Mouse (Mus musculus) stomach, embryonic 15.5 days (tissue): Measurements from ENCODE around the gene P2ry2. TPM values are rescaled to one million over a fixed set of nuclear protein-coding genes. Genes with fewer than 3 reads are reported as not detected.

Source experiments
- ATAC-seq: fragments of 200-750 bp; cut with Nextera tagmentation; 2 replicates; pipeline ENCODE4 v1.8.0; 2017; ENCODE audit warnings: low read depth, moderate number of reproducible peaks, moderate TSS enrichment; ENCODE audit not compliant: insufficient read depth, low FRiP score
- H3K27ac ChIP-seq: fragments of 300-500 bp; sonication (generic); 2 replicates; pipeline ENCODE4 v1.5.1; 2015; ENCODE audit warnings: mild to moderate bottlenecking, inconsistent platforms
- H3K27me3 ChIP-seq: fragments of 300-500 bp; sonication (generic); replicated peaks from 2 replicates; pipeline ENCODE4 v1.6.1; 2015; ENCODE audit warnings: inconsistent platforms
- H3K36me3 ChIP-seq: fragments of 300-500 bp; sonication (generic); 2 replicates; pipeline ENCODE4 v1.6.1; 2015; ENCODE audit warnings: inconsistent platforms
- H3K4me1 ChIP-seq: fragments of 300-500 bp; sonication (generic); 2 replicates; pipeline ENCODE4 v1.6.1; 2015; ENCODE audit warnings: inconsistent platforms
- H3K4me2 ChIP-seq: fragments of 300-500 bp; sonication (generic); 2 replicates; pipeline ENCODE4 v1.6.1; 2015; ENCODE audit warnings: mild to moderate bottlenecking, inconsistent platforms
- H3K4me3 ChIP-seq: fragments of 300-500 bp; sonication (generic); replicated peaks from 2 replicates; pipeline ENCODE4 v1.5.1; 2015; ENCODE audit warnings: inconsistent platforms
- H3K9ac ChIP-seq: fragments of 300-500 bp; sonication (generic); 2 replicates; pipeline ENCODE4 v1.6.1; 2015; ENCODE audit warnings: inconsistent platforms
- H3K9me3 ChIP-seq: fragments of 300-500 bp; sonication (generic); 2 replicates; pipeline ENCODE4 v1.6.1; 2016; ENCODE audit warnings: inconsistent platforms
- WGBS: fragments of 180-500 bp; shearing (Covaris S2); methylation state at CpG from one replicate; pipeline ENCODE4 v1.1.7; 2015; 5-methylcytosine and 5-hydroxymethylcytosine counted together
- polyA plus RNA-seq: library from polyadenylated mRNA; unstranded; fragments of >200 nt; fragmentation: Nextera tagmentation; extraction: Ambion mirVana; gene quantifications from 2 replicates; pipeline ENCODE4 v1.2.1, GENCODE M21; 2015

The P2ry2 gene
- polyA plus RNA-seq, 1 experiment from 2014 or later, result 4.9 TPM

DNA sequence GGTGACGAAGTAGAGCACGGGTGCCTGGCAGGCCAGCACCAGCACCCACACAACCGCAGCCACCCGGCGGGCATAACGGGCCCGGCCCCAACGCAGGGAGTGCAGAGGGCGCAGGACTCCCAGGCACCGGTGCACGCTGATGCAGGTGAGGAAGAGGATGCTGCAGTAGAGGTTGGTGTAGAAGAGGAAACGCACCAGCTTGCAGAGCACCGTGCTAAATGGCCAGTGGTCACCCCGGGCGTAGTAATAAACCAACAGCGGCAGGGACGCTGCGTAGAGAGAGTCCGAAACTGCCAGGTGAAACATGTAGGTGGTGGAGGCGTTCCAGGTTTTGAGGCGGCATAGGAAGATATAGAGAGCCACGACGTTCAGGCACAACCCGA lies 14.1 kb downstream of the P2ry2 start:
- Histone ChIP-seq H3K27me3 (no peaks in the 10 kb centered on the region), H3K9ac (no peak overlapping the region), H3K4me3 (no peak overlapping the region), H3K27ac (no peak overlapping the region), H3K36me3 (no peaks in the 10 kb centered on the region), H3K9me3 (no peaks in the 10 kb centered on the region), H3K4me1 (peaks cover 5% of the 10 kb centered on the region; the same call in 1 of the 2 replicates), H3K4me2 (no peak overlapping the region)
- WGBS, result 80% methylated on average over 24 of the region's 24 CpGs
- ATAC-seq, result no peak

DNA sequence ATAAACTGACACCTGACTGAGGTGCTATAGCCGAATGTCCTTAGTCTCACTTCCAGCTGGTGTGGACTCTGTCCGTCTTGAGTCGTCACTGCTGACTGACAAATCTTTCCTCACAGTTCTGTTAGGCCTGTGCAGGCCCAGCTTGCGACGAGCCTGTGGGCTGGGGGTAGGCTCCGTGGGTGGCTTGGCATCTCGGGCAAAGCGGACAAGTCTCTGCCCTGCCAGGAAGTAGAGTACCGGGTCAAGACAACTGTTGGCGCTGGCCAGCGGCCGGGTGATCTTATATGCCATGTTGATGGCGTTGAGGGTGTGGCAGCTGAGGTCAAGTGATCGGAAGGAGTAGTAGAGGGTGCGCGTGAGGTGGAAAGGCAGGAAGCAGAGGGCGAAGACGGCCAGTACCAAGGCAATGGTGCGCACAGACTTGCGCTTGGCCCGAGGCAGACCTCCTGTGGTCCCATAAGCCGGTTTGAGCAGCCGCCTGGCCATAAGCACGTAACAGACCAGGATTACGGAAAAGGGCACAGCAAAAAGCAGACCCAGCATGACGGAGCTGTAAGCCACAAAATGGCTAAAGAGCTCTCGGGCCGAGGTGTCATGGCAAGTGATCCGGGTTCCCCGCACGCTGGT lies 14.6 kb downstream of the P2ry2 start:
- 82% methylated on average over 31 of the region's 31 CpGs for WGBS
- no peak for ATAC-seq
- Histone ChIP-seq H3K27me3 (no peaks in the 10 kb centered on the region), H3K36me3 (no peaks in the 10 kb centered on the region), H3K4me1 (0 out of 2 replicates have a peak, but pooled peaks cover under 1% of the 10 kb centered on the region), H3K4me3 (no peak overlapping the region), H3K9me3 (no peaks in the 10 kb centered on the region), H3K9ac (no peak overlapping the region), H3K27ac (no peak overlapping the region), H3K4me2 (no peak overlapping the region)

DNA sequence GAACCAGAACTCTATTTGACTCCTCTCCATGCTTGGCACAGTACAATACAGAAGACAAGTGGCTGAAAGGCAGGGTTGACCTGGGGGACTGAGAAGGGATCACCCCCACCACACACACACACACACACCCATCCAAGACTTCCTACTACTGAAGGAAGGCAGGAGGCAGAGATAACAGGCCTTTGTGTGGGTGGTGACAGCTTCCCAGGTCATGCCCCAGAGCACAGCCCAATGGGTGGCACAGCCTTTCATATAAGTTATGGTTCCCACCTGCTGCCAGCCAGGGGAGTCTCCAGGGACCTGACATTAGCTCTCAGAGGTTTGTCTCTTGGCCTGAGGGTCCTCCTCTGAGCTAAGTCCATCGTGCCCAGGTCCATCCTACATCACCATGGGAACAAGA lies 15.5 kb downstream of the P2ry2 start:
- ATAC-seq, result no peak
- Histone ChIP-seq H3K36me3 (no peaks in the 10 kb centered on the region), H3K9me3 (no peaks in the 10 kb centered on the region), H3K4me3 (no peak overlapping the region), H3K4me1 (no peaks in the 10 kb centered on the region), H3K27me3 (no peaks in the 10 kb centered on the region), H3K27ac (no peak overlapping the region), H3K4me2 (no peak overlapping the region), H3K9ac (no peak overlapping the region)
- WGBS, result 63% methylated on average over 1 of the region's 1 CpGs

DNA sequence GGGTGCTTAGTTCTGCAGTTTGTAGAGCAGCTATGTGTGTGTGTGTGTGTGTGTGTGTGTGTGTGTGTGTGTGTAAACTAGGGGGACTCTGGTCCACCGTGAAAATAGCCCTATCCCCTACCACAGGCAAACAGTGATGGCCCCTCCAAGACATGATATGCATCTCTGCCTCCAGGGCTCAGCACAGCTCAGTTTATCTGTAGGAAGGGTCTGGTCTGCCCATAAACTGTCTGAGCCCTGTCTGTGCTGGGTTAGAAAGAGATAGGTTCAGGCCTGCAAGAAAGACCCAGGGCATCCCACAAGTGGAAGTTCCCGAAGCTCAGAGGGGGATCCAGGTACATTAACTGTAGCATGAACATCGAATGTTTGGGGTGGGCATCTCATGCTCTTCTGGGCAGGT lies 16.7 kb downstream of the P2ry2 start:
- Histone ChIP-seq H3K36me3 (no peaks in the 10 kb centered on the region), H3K27me3 (no peaks in the 10 kb centered on the region), H3K9ac (no peak overlapping the region), H3K4me1 (0 out of 2 replicates have a peak, but pooled peaks cover 1% of the 10 kb centered on the region), H3K4me2 (no peak overlapping the region), H3K9me3 (no peaks in the 10 kb centered on the region), H3K27ac (no peak overlapping the region), H3K4me3 (no peak overlapping the region)
- WGBS, result 80% methylated on average over 3 of the region's 3 CpGs
- ATAC-seq, result no peak

DNA sequence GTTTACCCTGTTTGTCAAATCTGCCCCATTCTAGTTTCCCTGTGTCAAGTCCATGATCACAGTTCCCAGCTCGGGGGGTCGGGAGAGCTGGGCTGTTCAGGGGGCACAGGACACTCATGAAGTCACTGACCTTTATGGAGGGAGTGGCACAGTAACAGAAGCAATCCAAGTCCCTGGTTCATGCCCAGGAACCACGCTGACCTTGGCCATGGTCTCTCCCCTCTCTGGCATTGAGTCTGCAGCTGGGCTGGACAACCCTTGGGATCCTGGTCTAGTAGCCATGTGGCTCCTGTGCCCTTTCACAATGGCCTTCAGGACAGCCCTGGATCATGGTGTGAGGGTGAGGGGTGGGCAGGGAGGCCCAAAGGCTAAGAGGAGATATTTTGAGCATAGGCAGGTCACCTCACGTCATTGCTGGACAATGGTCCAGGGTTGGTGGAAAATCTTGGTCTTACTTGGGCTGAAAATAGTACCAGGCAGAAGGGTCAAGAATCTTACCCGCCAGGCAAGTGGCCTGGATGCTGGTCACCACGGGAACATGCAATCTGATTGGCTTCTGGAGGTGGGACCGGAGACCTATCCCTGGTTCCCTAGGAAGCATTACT lies 17.3 kb downstream of the P2ry2 start:
- Histone ChIP-seq H3K9me3 (no peaks in the 10 kb centered on the region), H3K27ac (no peak overlapping the region), H3K4me3 (no peak overlapping the region), H3K27me3 (no peaks in the 10 kb centered on the region), H3K36me3 (no peaks in the 10 kb centered on the region), H3K9ac (no peak overlapping the region), H3K4me2 (no peak overlapping the region), H3K4me1 (0 out of 2 replicates have a peak, but pooled peaks cover 3% of the 10 kb centered on the region)
- 80% methylated on average over 7 of the region's 7 CpGs for WGBS
- no peak for ATAC-seq

DNA sequence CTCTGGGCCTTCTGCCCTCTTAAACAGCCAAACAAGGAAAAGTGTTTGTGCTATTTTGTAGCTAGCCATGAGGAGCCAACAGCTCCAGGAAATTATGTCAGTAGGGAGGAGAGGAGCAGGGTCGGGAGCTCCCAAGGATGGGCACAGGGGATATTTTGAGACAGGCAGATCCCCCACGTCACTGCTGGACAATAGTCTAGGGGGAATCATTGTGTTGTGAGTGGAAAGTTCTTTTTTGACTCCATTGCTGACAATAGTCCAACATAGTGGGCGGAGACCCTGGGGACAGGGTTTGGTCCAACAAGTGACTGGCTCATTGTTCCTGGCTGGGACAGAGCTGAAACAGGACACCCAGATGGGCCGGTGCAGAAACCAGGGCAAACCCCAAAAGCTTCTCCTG lies 19.5 kb downstream of the P2ry2 start:
- Histone ChIP-seq H3K27me3 (no peaks in the 10 kb centered on the region), H3K4me2 (no peak overlapping the region), H3K4me3 (no peak overlapping the region), H3K36me3 (no peaks in the 10 kb centered on the region), H3K4me1 (0 out of 2 replicates have a peak, but pooled peaks cover 3% of the 10 kb centered on the region), H3K9me3 (no peaks in the 10 kb centered on the region), H3K9ac (no peak overlapping the region), H3K27ac (no peak overlapping the region)
- no peak for ATAC-seq
- 76% methylated on average over 4 of the region's 4 CpGs for WGBS

DNA sequence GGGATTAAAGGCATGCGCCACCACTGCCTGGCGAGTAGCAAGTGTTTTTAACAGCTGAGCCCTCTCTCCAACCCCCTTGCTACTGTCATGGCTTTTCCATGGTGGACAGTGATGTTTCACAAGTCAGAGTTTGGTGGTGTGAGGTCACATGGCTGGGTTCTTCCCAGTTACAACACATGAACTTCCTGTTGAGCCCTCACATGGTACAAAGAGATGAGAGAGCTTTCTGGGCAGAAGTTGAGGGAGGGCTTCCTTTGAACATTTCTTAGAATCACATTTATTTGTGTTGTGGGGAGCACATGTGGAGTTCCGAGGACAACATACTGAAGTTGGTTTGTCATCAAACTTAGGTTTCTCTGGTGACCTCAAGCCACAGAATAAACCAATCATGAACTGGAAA lies 20.7 kb downstream of the P2ry2 start:
- H3K27me3 ChIP-seq, result no peaks in the 10 kb centered on the region
- H3K4me1 ChIP-seq, result peaks cover 6% of the 10 kb centered on the region; the same call in 1 of the 2 replicates
- no peak overlapping the region for H3K27ac ChIP-seq
- H3K9me3 ChIP-seq, result no peaks in the 10 kb centered on the region
- no peak for ATAC-seq
- no peaks in the 10 kb centered on the region for H3K36me3 ChIP-seq
- 84% methylated on average over 3 of the region's 3 CpGs for WGBS
- H3K4me2 ChIP-seq, result no peak overlapping the region
- no peak overlapping the region for H3K9ac ChIP-seq
- H3K4me3 ChIP-seq, result no peak overlapping the region

DNA sequence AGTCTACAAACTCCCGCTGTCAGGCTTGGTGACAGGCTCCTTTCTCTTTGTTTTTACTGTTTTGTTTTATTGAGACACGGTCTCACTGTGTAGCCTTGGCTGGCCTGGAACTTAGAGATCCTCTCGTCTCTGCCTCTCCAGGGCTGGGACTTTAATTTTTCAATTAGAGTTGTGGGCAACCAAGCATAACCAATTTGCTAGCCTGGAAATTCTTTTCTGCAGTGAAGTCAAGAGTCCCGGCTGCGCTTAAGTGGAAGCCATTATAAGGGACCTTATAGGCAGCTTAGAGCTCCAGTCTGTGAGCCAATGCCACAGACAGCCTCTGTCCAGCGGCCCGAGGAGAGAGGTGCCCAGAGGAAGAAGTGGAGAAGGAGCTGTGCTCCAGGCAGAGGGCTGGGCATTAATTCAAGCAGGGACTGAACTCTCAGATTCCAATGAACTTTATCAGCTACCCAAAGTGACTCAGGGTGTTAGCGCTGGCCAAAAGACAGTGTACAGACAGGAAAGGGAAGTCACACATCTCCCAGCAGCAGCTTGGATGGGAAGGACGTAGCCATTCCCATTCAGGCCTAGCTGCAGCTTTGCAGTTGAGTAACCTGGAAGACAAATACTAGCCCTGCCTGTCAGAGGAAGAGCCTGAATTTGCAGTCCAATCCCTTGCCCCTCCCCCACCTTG lies 21.9 kb downstream of the P2ry2 start:
- H3K4me1 ChIP-seq, result peaks cover 6% of the 10 kb centered on the region; the same call in 1 of the 2 replicates
- no peaks in the 10 kb centered on the region for H3K36me3 ChIP-seq
- H3K9me3 ChIP-seq, result no peaks in the 10 kb centered on the region
- WGBS, result 68% methylated on average over 9 of the region's 9 CpGs
- H3K27me3 ChIP-seq, result no peaks in the 10 kb centered on the region
- ATAC-seq, result no peak
- H3K9ac ChIP-seq, result no peak overlapping the region
- H3K4me2 ChIP-seq, result no peak overlapping the region
- H3K27ac ChIP-seq, result no peak overlapping the region
- H3K4me3 ChIP-seq, result no peak overlapping the region

DNA sequence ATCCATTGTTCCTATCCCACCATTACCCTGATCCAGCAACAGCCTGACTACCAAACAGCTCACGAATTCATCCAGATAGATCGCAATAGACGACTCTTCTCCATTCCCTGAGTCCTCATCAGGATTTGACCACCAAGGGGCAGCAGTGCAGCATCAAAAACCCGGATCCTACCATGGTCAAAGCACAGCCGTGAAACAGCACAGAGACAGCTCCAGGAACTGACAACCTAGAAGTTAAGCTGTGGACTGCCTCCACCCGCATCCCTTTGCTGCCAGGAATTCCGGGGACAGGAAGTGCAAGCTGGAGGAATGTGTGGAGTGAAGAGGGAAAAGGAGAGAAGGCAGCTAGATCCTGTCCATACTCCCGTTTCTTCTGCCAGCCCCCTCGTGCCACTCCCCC lies 24.6 kb downstream of the P2ry2 start:
- no peak overlapping the region for H3K27ac ChIP-seq
- H3K36me3 ChIP-seq, result no peaks in the 10 kb centered on the region
- H3K4me3 ChIP-seq, result no peak overlapping the region
- peak; percentile 59; the same call in 1 of the 2 replicates for ATAC-seq
- no peak overlapping the region for H3K9ac ChIP-seq
- no peaks in the 10 kb centered on the region for H3K27me3 ChIP-seq
- H3K4me1 ChIP-seq, result peaks cover 18% of the 10 kb centered on the region
- H3K9me3 ChIP-seq, result no peaks in the 10 kb centered on the region
- WGBS, result 13% methylated on average over 9 of the region's 9 CpGs
- no peak overlapping the region for H3K4me2 ChIP-seq

DNA sequence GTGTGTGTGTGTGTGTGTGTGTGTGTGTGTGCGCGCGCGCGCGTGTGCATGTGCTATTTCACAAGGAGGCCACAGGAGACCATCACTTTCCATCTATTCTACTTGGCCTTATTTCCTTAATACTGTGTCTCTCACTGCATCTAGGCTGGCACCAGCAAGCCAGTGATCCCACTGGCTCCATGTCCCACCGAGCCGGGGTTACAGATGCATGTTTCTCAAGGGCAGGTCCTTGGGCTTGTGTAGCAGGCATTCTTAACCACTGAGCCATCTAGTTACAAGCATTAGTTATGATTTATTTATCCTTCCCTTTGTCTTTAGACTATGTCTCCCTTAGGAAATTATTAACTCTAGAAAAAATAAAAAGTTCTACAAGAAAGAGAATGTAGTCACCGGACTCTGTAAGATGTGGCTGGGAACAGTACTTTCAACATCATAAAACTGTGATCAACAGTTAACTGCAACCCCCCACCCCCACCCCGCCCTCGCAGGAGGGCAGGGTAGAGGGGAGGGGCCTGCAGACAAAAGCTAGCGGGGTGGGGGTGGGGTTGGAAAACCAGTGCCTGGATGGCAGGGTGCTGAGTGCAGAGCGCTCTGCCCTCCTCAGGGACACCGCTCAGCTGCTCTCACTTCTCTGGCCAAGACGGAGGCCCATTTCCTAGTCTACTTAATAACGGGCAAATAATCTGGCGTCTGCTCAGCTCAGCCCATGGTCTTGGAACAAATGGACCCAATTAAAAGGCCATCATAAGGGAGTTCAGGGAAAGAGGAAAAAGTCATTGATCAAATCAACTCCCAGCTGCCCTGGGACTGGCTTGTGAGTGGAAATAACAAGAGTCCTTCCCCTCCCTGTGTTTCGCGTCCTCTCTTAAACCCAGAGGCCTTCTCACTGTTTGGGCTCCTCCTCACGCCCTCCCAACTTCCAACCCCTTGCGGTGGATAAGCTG lies 27.9 kb downstream of the P2ry2 start:
- Histone ChIP-seq H3K4me3 (no peak overlapping the region), H3K4me2 (peak overlapping the region; percentile 25), H3K27me3 (no peaks in the 10 kb centered on the region), H3K27ac (peak overlapping the region; percentile 59), H3K9me3 (no peaks in the 10 kb centered on the region), H3K36me3 (no peaks in the 10 kb centered on the region), H3K9ac (no peak overlapping the region), H3K4me1 (peaks cover 15% of the 10 kb centered on the region)
- 35% methylated on average over 21 of the region's 21 CpGs for WGBS
- peak; percentile 74 for ATAC-seq

DNA sequence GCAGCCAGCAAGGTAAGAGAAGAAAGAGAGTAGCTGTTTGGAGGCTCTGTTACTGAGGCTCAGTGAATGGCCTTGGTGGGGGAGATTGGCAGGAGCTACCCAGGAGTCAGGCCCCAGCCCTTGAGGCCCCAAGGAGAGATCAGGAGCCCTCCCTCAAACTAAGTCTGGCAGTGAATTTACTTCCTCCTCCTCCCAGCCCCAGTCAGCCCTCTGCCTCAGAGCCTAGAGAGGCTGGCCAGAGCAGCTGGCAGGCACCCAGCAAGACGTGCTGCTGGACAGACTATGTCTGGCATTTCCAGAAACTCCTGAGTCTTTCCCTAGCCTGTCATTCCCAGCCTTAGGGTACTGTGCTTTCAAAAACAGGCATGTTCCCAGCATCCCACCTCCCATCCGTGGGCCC lies 33.5 kb downstream of the P2ry2 start:
- H3K4me3 ChIP-seq, result no peak overlapping the region
- peak overlapping the region; percentile 23; the same call in 1 of the 2 replicates for H3K27ac ChIP-seq
- peaks cover 20% of the 10 kb centered on the region for H3K4me1 ChIP-seq
- H3K9me3 ChIP-seq, result no peaks in the 10 kb centered on the region
- no peak overlapping the region for H3K4me2 ChIP-seq
- peak; percentile 76 for ATAC-seq
- no peaks in the 10 kb centered on the region for H3K36me3 ChIP-seq
- 0 out of 2 replicates have a peak, but pooled peaks cover 3% of the 10 kb centered on the region for H3K27me3 ChIP-seq
- H3K9ac ChIP-seq, result no peak overlapping the region
- 15% methylated on average over 2 of the region's 2 CpGs for WGBS
